Mouse (Mus musculus): Measurements from ENCODE around the gene Igsf21. TPM values are rescaled to one million over a fixed set of nuclear protein-coding genes. Genes with fewer than 3 reads are reported as not detected.
A peak's percentile ranks its signal among the peaks of the same experiment; 100 is the strongest.

Gene Igsf21
- polyA plus RNA-seq, 1 experiment from 2014 or later = 2.8 TPM

GRCm38 (mm10) chr4:140214406-140214805, 32.2 kb downstream of the Igsf21 start:
- Histone ChIP-seq H3K4me3 (ENCODE audit: low read depth, low read length) (no peak overlapping the region), H3K4me2 (ENCODE audit: low read depth, low read length) (no peak overlapping the region), H3K27ac (replicated peaks; ENCODE audit: low read depth, low read length) (no peak overlapping the region), H3K9me3 (ENCODE audit: control insufficient read depth, low read length) (no peaks in the 10 kb centered on the region), H3K36me3 (ENCODE audit: control insufficient read depth, insufficient read depth, low read length) (no peaks in the 10 kb centered on the region), H3K4me1 (ENCODE audit: control insufficient read depth, insufficient read depth, low read length) (no peaks in the 10 kb centered on the region), H3K27me3 (replicated peaks; ENCODE audit: control insufficient read depth, insufficient read depth, low read length) (no peaks in the 10 kb centered on the region), H3K9ac (ENCODE audit: low read depth, low read length) (no peak overlapping the region)
- ATAC-seq (ENCODE audit: low read depth) (no peak), DNase-seq (ENCODE audit: low spot score) (no peak)
- WGBS = 47% methylated on average over 14 of the region's 14 CpGs

GRCm38 (mm10) chr4:140210129-140210890, 36.3 kb downstream of the Igsf21 start:
- no peaks in the 10 kb centered on the region for H3K27me3 ChIP-seq (replicated peaks; ENCODE audit: control insufficient read depth, insufficient read depth, low read length)
- H3K27ac ChIP-seq (replicated peaks; ENCODE audit: low read depth, low read length) = no peak overlapping the region
- no peak overlapping the region for H3K9ac ChIP-seq (ENCODE audit: low read depth, low read length)
- H3K4me1 ChIP-seq (ENCODE audit: control insufficient read depth, insufficient read depth, low read length) = no peaks in the 10 kb centered on the region
- no peak overlapping the region for H3K4me3 ChIP-seq (ENCODE audit: low read depth, low read length)
- no peak overlapping the region for H3K4me2 ChIP-seq (ENCODE audit: low read depth, low read length)
- WGBS = 62% methylated on average over 11 of the region's 11 CpGs
- DNase-seq (ENCODE audit: low spot score) (no peak), ATAC-seq (ENCODE audit: low read depth) (no peak)
- H3K36me3 ChIP-seq (ENCODE audit: control insufficient read depth, insufficient read depth, low read length) = no peaks in the 10 kb centered on the region
- H3K9me3 ChIP-seq (ENCODE audit: control insufficient read depth, low read length) = no peaks in the 10 kb centered on the region

- peak; percentile 26; the same call in 1 of the 2 replicates for ATAC-seq (ENCODE audit: low read depth)
- Histone ChIP-seq H3K9me3 (ENCODE audit: control insufficient read depth, low read length) (no peaks in the 10 kb centered on the region), H3K27ac (replicated peaks; ENCODE audit: low read depth, low read length) (no peak overlapping the region), H3K36me3 (ENCODE audit: control insufficient read depth, insufficient read depth, low read length) (no peaks in the 10 kb centered on the region), H3K9ac (ENCODE audit: low read depth, low read length) (no peak overlapping the region), H3K27me3 (replicated peaks; ENCODE audit: control insufficient read depth, insufficient read depth, low read length) (no peaks in the 10 kb centered on the region), H3K4me1 (ENCODE audit: control insufficient read depth, insufficient read depth, low read length) (no peaks in the 10 kb centered on the region), H3K4me2 (ENCODE audit: low read depth, low read length) (no peak overlapping the region), H3K4me3 (ENCODE audit: low read depth, low read length) (no peak overlapping the region)
- 70% methylated on average over 12 of the region's 12 CpGs for WGBS
- peak; percentile 13 for DNase-seq (ENCODE audit: low spot score)
Observed at GRCm38 (mm10) chr4:140205811-140206231, 40.8 kb downstream of the Igsf21 start.

GRCm38 (mm10) chr4:140204775-140205174, 41.8 kb downstream of the Igsf21 start:
- DNase-seq (ENCODE audit: low spot score) = no peak
- Histone ChIP-seq H3K9me3 (ENCODE audit: control insufficient read depth, low read length) (no peaks in the 10 kb centered on the region), H3K4me1 (ENCODE audit: control insufficient read depth, insufficient read depth, low read length) (no peaks in the 10 kb centered on the region), H3K36me3 (ENCODE audit: control insufficient read depth, insufficient read depth, low read length) (no peaks in the 10 kb centered on the region), H3K4me2 (ENCODE audit: low read depth, low read length) (no peak overlapping the region), H3K4me3 (ENCODE audit: low read depth, low read length) (no peak overlapping the region), H3K27me3 (replicated peaks; ENCODE audit: control insufficient read depth, insufficient read depth, low read length) (no peaks in the 10 kb centered on the region), H3K9ac (ENCODE audit: low read depth, low read length) (no peak overlapping the region), H3K27ac (replicated peaks; ENCODE audit: low read depth, low read length) (no peak overlapping the region)
- ATAC-seq (ENCODE audit: low read depth) = no peak; the same call in 1 of the 2 replicates
- WGBS = 74% methylated on average over 10 of the region's 10 CpGs

- ATAC-seq (ENCODE audit: low read depth) = no peak
- no peak overlapping the region for H3K4me2 ChIP-seq (ENCODE audit: low read depth, low read length)
- H3K4me1 ChIP-seq (ENCODE audit: control insufficient read depth, insufficient read depth, low read length) = no peaks in the 10 kb centered on the region
- no peak overlapping the region for H3K27ac ChIP-seq (replicated peaks; ENCODE audit: low read depth, low read length)
- WGBS = 89% methylated on average over 12 of the region's 12 CpGs
- no peaks in the 10 kb centered on the region for H3K9me3 ChIP-seq (ENCODE audit: control insufficient read depth, low read length)
- no peak overlapping the region for H3K9ac ChIP-seq (ENCODE audit: low read depth, low read length)
- no peak for DNase-seq (ENCODE audit: low spot score)
- no peaks in the 10 kb centered on the region for H3K27me3 ChIP-seq (replicated peaks; ENCODE audit: control insufficient read depth, insufficient read depth, low read length)
- H3K36me3 ChIP-seq (ENCODE audit: control insufficient read depth, insufficient read depth, low read length) = no peaks in the 10 kb centered on the region
- H3K4me3 ChIP-seq (ENCODE audit: low read depth, low read length) = no peak overlapping the region
Observed at GRCm38 (mm10) chr4:140203696-140204272, 42.8 kb downstream of the Igsf21 start.

DNA sequence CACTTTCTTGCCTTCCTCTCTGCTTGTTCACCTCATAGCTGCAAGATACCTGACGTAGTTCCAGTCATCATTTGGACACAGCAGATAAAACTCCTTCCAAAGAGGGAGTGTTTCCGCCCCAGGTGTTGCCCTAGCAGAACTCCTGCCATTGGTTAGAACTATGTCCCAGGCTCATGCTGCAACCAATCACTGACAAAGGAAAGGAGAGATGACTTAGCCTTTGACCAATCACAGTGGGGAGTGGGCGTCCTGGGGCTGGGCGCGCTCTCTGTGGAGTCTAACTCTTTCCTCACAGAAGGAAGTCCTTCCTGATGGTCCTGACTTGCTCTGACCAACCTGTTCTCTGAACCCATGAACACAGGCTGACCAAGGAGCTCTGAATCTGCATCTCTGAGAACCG, 44.4 kb downstream of the Igsf21 start:
- no peaks in the 10 kb centered on the region for H3K27me3 ChIP-seq (replicated peaks; ENCODE audit: control insufficient read depth, insufficient read depth, low read length)
- no peak overlapping the region for H3K4me3 ChIP-seq (ENCODE audit: low read depth, low read length)
- WGBS = 39% methylated on average over 6 of the region's 6 CpGs
- DNase-seq (ENCODE audit: low spot score) (no peak), ATAC-seq (ENCODE audit: low read depth) (no peak)
- H3K9ac ChIP-seq (ENCODE audit: low read depth, low read length) = no peak overlapping the region
- no peak overlapping the region for H3K27ac ChIP-seq (replicated peaks; ENCODE audit: low read depth, low read length)
- H3K4me2 ChIP-seq (ENCODE audit: low read depth, low read length) = no peak overlapping the region
- H3K36me3 ChIP-seq (ENCODE audit: control insufficient read depth, insufficient read depth, low read length) = no peaks in the 10 kb centered on the region
- H3K4me1 ChIP-seq (ENCODE audit: control insufficient read depth, insufficient read depth, low read length) = no peaks in the 10 kb centered on the region
- no peaks in the 10 kb centered on the region for H3K9me3 ChIP-seq (ENCODE audit: control insufficient read depth, low read length)

GRCm38 (mm10) chr4:140200296-140200695, 46.3 kb downstream of the Igsf21 start:
- 54% methylated on average over 14 of the region's 14 CpGs for WGBS
- Histone ChIP-seq H3K27ac (replicated peaks; ENCODE audit: low read depth, low read length) (no peak overlapping the region), H3K9me3 (ENCODE audit: control insufficient read depth, low read length) (no peaks in the 10 kb centered on the region), H3K4me1 (ENCODE audit: control insufficient read depth, insufficient read depth, low read length) (no peaks in the 10 kb centered on the region), H3K9ac (ENCODE audit: low read depth, low read length) (no peak overlapping the region), H3K36me3 (ENCODE audit: control insufficient read depth, insufficient read depth, low read length) (no peaks in the 10 kb centered on the region), H3K4me2 (ENCODE audit: low read depth, low read length) (no peak overlapping the region), H3K4me3 (ENCODE audit: low read depth, low read length) (no peak overlapping the region), H3K27me3 (replicated peaks; ENCODE audit: control insufficient read depth, insufficient read depth, low read length) (no peaks in the 10 kb centered on the region)
- ATAC-seq (ENCODE audit: low read depth) (no peak), DNase-seq (ENCODE audit: low spot score) (no peak)

DNA sequence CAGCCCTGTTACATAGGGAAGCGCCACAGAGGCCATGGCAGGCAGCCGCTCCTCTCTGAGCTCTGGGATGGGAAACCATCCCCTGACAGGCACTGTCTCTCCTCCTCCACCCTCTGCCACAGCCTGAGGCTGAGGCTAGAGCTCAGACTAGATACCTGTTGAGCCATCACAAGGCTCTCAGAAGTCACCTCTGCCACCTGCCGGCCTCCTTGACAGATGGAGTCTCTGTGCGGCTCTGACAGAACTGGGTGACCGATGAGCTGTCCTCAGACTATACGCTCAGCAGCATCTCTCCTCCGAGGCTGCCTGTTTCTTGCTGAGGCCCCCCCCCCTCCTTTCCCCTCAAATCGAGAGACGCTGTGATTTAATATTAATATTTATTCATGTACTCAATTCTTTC, 49.9 kb downstream of the Igsf21 start:
- Histone ChIP-seq H3K9ac (ENCODE audit: low read depth, low read length) (no peak overlapping the region), H3K4me1 (ENCODE audit: control insufficient read depth, insufficient read depth, low read length) (no peaks in the 10 kb centered on the region), H3K36me3 (ENCODE audit: control insufficient read depth, insufficient read depth, low read length) (no peaks in the 10 kb centered on the region), H3K27ac (replicated peaks; ENCODE audit: low read depth, low read length) (no peak overlapping the region), H3K9me3 (ENCODE audit: control insufficient read depth, low read length) (no peaks in the 10 kb centered on the region), H3K27me3 (replicated peaks; ENCODE audit: control insufficient read depth, insufficient read depth, low read length) (no peaks in the 10 kb centered on the region), H3K4me3 (ENCODE audit: low read depth, low read length) (no peak overlapping the region), H3K4me2 (ENCODE audit: low read depth, low read length) (no peak overlapping the region)
- WGBS = 49% methylated on average over 9 of the region's 9 CpGs
- ATAC-seq (ENCODE audit: low read depth) = no peak
- DNase-seq (ENCODE audit: low spot score) = no peak
